8 mouse cellular contexts compared by ENCODE assay signal in genomic region chr2:170070641-170071241, GRCm38 (mm10).
DNase-seq lines count a peak whose midpoint lies in the region; ATAC-seq lines count a peak whose summit lies in the region.

No protein-coding gene starts in this region.

- ATAC-seq in granulocyte monocyte progenitor cell, adult 5-6 weeks (replicated peaks; ENCODE audit: poor library complexity, severe bottlenecking), result no peak

- DNase-seq in heart, adult 11 months, result peak; percentile 82
- no peak for DNase-seq in heart, postnatal 25 days (ENCODE audit: low spot score)
- peak; percentile 8 to 33 for DNase-seq in adrenal gland, postnatal 36 days
- peak; percentile 31 to 32 for DNase-seq in heart, postnatal 10 days
- peak; percentile 56 for DNase-seq in neural tube, embryonic 10.5 days (ENCODE audit: extremely low spot score, low spot score)
- no peak for DNase-seq in layer of hippocampus, postnatal 36 days
- no peak for DNase-seq in right cerebral cortex, adult 18-20 months

- intact Hi-C loops in heart, postnatal 25 days (cut with DNase I), result no loop called here
- intact Hi-C loops in heart, postnatal 10 days (cut with DNase I), result no loop called here

Comparison
In these comparisons a context has a peak if more than half of its experiments do, and no peak if none do; other contexts are left out.
1. DNase-seq: peak in heart, adult 11 months (single experiment), adrenal gland, postnatal 36 days (2 of 2), heart, postnatal 10 days (2 of 2) and neural tube, embryonic 10.5 days (single experiment); none in heart, postnatal 25 days (single experiment), layer of hippocampus, postnatal 36 days (0 of 2) and right cerebral cortex, adult 18-20 months (single experiment).